Mouse (Mus musculus) heart, adult 18-20 months (tissue): ENCODE data around the gene Srsf2. TPM values are rescaled to one million over a fixed set of nuclear protein-coding genes. Genes with fewer than 3 reads are reported as not detected.
"Not testable (repeated sequence)": the region's sequence is repeated elsewhere in the genome, so short reads cannot be mapped to it uniquely, and the experiment has no call there.

Experiments used
- DNase-seq, 2 experiments: peaks; one replicate each; pipeline ENCODE4 v3.0.0; 2021 to 2022; ENCODE audit warnings: mixed read lengths in 1 of 2
- long read RNA-seq, 2 experiments: library from polyadenylated mRNA; stranded (forward); transcript quantifications; one replicate each; pipeline ENCODE4 v2.0.0; 2021
- total RNA-seq, 2 experiments: library from RNA; stranded (reverse); gene quantifications; 2 replicates each; pipeline ENCODE4 v1.2.3; 2021

The Srsf2 gene
- 100 to 1,000 TPM in 1 of 2 experiments, 10 to 100 TPM in 1; 89.2 to 109 TPM for total RNA-seq
- long read RNA-seq, experiment 1, transcript Srsf2-201 (3 exons, 1,899 nt), result major isoform, 59 of 87 reads
- long read RNA-seq, experiment 1, partial matches to known transcripts, result 2 of 87 reads
- long read RNA-seq, experiment 1, other reads (novel, unspliced or antisense), result 21 of 87 reads
- long read RNA-seq, experiment 2, transcript Srsf2-203 (2 exons, 1,814 nt), result minor isoform, 7 of 46 reads
- long read RNA-seq, experiment 2, transcript Srsf2-201 (3 exons, 1,899 nt), result major isoform, 27 of 46 reads
- long read RNA-seq, experiment 2, partial matches to known transcripts, result 3 of 46 reads
- long read RNA-seq, experiment 2, other reads (novel, unspliced or antisense), result 9 of 46 reads

GRCm38 (mm10) chr11:116852891-116853511 lies at the start of gene Srsf2:
Gene Srsf2 (minus strand): TSS chr11:116853094.
- DNase-seq, result peak; percentile 98

- not testable (repeated sequence) for DNase-seq
Measured at GRCm38 (mm10) chr11:116902588-116902987, 49.7 kb upstream of the Srsf2 start.

GRCm38 (mm10) chr11:116899247-116899646 lies 46.4 kb upstream of the Srsf2 start:
- DNase-seq, result no peak

- no peak for DNase-seq
Measured at GRCm38 (mm10) chr11:116895402-116895801, 42.5 kb upstream of the Srsf2 start.

- no peak for DNase-seq
Measured at GRCm38 (mm10) chr11:116893532-116894442, 40.9 kb upstream of the Srsf2 start.

- DNase-seq, result no peak
Measured at GRCm38 (mm10) chr11:116887136-116887535, 34.2 kb upstream of the Srsf2 start.

GRCm38 (mm10) chr11:116885275-116886151 lies 32.6 kb upstream of the Srsf2 start:
- DNase-seq, result peak; percentile 74 to 89

- no peak for DNase-seq
Measured at GRCm38 (mm10) chr11:116884061-116884460, 31.2 kb upstream of the Srsf2 start.

- DNase-seq, result no peak
Measured at GRCm38 (mm10) chr11:116882446-116882845, 29.6 kb upstream of the Srsf2 start.

GRCm38 (mm10) chr11:116881440-116881839 lies 28.5 kb upstream of the Srsf2 start:
- no peak for DNase-seq

- DNase-seq, result no peak
Measured at GRCm38 (mm10) chr11:116880839-116881238, 27.9 kb upstream of the Srsf2 start.

GRCm38 (mm10) chr11:116878454-116878853 lies 25.6 kb upstream of the Srsf2 start:
- DNase-seq, result no peak

GRCm38 (mm10) chr11:116873987-116874386 lies 21.1 kb upstream of the Srsf2 start:
- DNase-seq, result no peak

GRCm38 (mm10) chr11:116871538-116871937 lies 18.6 kb upstream of the Srsf2 start:
- DNase-seq, result no peak

- no peak for DNase-seq
Measured at GRCm38 (mm10) chr11:116869641-116870040, 16.7 kb upstream of the Srsf2 start.

GRCm38 (mm10) chr11:116869223-116869622 lies 16.3 kb upstream of the Srsf2 start:
- DNase-seq, result no peak

GRCm38 (mm10) chr11:116868129-116868528 lies 15.2 kb upstream of the Srsf2 start:
- peak; percentile 84 to 91 for DNase-seq

- DNase-seq, result no peak
Measured at GRCm38 (mm10) chr11:116865945-116866585, 13.2 kb upstream of the Srsf2 start.

- peak; percentile 53 to 66 for DNase-seq
Measured at GRCm38 (mm10) chr11:116864444-116864843, 11.6 kb upstream of the Srsf2 start.

- no peak for DNase-seq
Measured at GRCm38 (mm10) chr11:116857183-116857850, 4.4 kb upstream of the Srsf2 start.
